Mouse (Mus musculus) CH12.LX (cell line): ENCODE results near the gene Acss2.

Experiments
- CHD2 ChIP-seq: IDR thresholded peaks from 2 replicates; pipeline ENCODE4 v1.6.1; 2011; ENCODE audit warnings: low read length, improper control_type of control experiment
- CTCF ChIP-seq, 2 experiments: IDR thresholded peaks in 1 of 2; conservative IDR thresholded peaks in 1 of 2; 2 replicates each; pipeline ENCODE4 v1.5.1; 2011 to 2012; ENCODE audit warnings: low read depth in 2 of 2, low read length in 2 of 2, improper control_type of control experiment in 1 of 2, inconsistent platforms in 1 of 2, mild to moderate bottlenecking in 1 of 2, moderate library complexity in 1 of 2
- ELF1 ChIP-seq: IDR thresholded peaks from 2 replicates; pipeline ENCODE4 v1.6.1; 2014; ENCODE audit warnings: low read depth, mild to moderate bottlenecking, inconsistent platforms, low read length, improper control_type of control experiment
- EP300 ChIP-seq: IDR thresholded peaks from 2 replicates; pipeline ENCODE4 v1.6.1; 2011; ENCODE audit warnings: low read length, improper control_type of control experiment
- ETS1 ChIP-seq: conservative IDR thresholded peaks from 2 replicates; pipeline ENCODE4 v1.6.1; 2012; ENCODE audit warnings: low read depth, mild to moderate bottlenecking, inconsistent platforms, low read length, improper control_type of control experiment, moderate library complexity
- KAT2A ChIP-seq: IDR thresholded peaks from 2 replicates; pipeline ENCODE4 v1.6.1; 2012; ENCODE audit warnings: low read length, improper control_type of control experiment, inconsistent platforms; ENCODE audit not compliant: insufficient replicate concordance
- MAFK ChIP-seq: IDR thresholded peaks from 2 replicates; pipeline ENCODE4 v1.6.1; 2011; ENCODE audit warnings: low read length, improper control_type of control experiment; ENCODE audit not compliant: insufficient replicate concordance
- NELFE ChIP-seq: IDR thresholded peaks from 2 replicates; pipeline ENCODE4 v1.6.1; 2011; ENCODE audit warnings: low read depth, low read length, improper control_type of control experiment
- PAX5 ChIP-seq: IDR thresholded peaks from 2 replicates; pipeline ENCODE4 v1.6.1; 2012; ENCODE audit warnings: low read length, inconsistent platforms, mixed read lengths
- POLR2A ChIP-seq: IDR thresholded peaks from 2 replicates; pipeline ENCODE4 v1.6.1; 2011; ENCODE audit warnings: low read depth, mild to moderate bottlenecking, improper control_type of control experiment, low read length
- TBP ChIP-seq: conservative IDR thresholded peaks from 2 replicates; pipeline ENCODE4 v1.6.1; 2011; ENCODE audit warnings: low read depth, low read length, improper control_type of control experiment

DNA sequence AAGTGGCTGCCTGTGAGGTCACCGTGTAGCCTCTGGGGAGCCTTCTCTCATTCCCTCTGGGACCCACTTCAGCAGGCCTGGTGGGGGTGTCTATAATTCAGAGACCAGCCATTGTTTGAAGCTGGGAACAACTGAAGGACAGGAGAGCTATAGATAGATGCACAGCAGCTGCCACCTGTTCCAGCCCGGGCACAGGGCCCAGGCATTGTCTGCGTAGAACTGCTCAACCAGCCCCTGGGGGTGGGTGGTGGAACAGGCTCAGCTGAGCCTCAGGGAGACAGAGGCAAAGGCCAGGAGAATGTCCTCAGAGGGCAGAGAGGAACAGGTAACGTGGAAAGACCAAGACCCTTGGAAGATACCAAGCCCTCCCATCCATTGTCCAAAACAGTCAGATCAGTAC is 88.6 kb downstream of the Acss2 start:
- TF ChIP-seq CTCF (conservative IDR thresholded peaks at IDR 0.05 in 1 of 2, IDR thresholded peaks at IDR 0.05 in 1 of 2; ENCODE audit: low read depth in 2 of 2, low read length in 2 of 2) = no peak
- TF ChIP-seq EP300 = no peak
- TF ChIP-seq KAT2A = no peak
- TF ChIP-seq TBP = no peak
- TF ChIP-seq MAFK = no peak
- no peak for TF ChIP-seq POLR2A
- no peak for TF ChIP-seq ETS1
- TF ChIP-seq NELFE = no peak
- TF ChIP-seq CHD2 = no peak
- no peak for TF ChIP-seq PAX5
- no peak for TF ChIP-seq ELF1
